Mouse (Mus musculus) gastrocnemius, adult 2 months (tissue): ENCODE measurements around the gene Cpa4. TPM values are rescaled to one million over a fixed set of nuclear protein-coding genes. Genes with fewer than 3 reads are reported as not detected.
A peak's percentile ranks its signal among the peaks of the same experiment; 100 is the strongest.

ENCODE experiments used
- DNase-seq: peaks from one replicate; pipeline ENCODE4 v3.0.0; 2022
- H3K27ac ChIP-seq: fragments of 200-600 bp; 2 replicates; pipeline ENCODE4 v1.8.1; 2022; ENCODE audit warnings: mild to moderate bottlenecking
- H3K4me3 ChIP-seq: fragments of 200-600 bp; 2 replicates; pipeline ENCODE4 v1.8.1; 2022; ENCODE audit warnings: mild to moderate bottlenecking, moderate library complexity
- CTCF ChIP-seq: fragments of 200-600 bp; IDR thresholded peaks from 2 replicates; pipeline ENCODE4 v1.8.1; 2022; ENCODE audit warnings: antibody characterized with exemption, mild to moderate bottlenecking, moderate library complexity
- intact Hi-C: fragments of 180-260 bp; cut with DNase I; formaldehyde crosslinking; loops from one replicate; pipeline ENCODE4 v1.15.1; 2025
- total RNA-seq, 2 experiments: library from RNA; stranded (reverse); gene quantifications; 2 replicates each; pipeline ENCODE4 v1.2.3; 2021

The Cpa4 gene
- total RNA-seq, 2 experiments from 2014 or later, result not detected

- intact Hi-C loops, result no loop called here
- H3K4me3 ChIP-seq, result no peak overlapping the region
- TF ChIP-seq CTCF, result no peak
- DNase-seq, result no peak
- H3K27ac ChIP-seq, result no peak overlapping the region
Observed at GRCm38 (mm10) chr6:30611212-30611611, 43.0 kb downstream of the Cpa4 start.

GRCm38 (mm10) chr6:30614251-30614650, 46.1 kb downstream of the Cpa4 start:
- no peak overlapping the region for H3K4me3 ChIP-seq
- no peak for DNase-seq
- TF ChIP-seq CTCF, result no peak
- intact Hi-C loops, result no loop called here
- H3K27ac ChIP-seq, result no peak overlapping the region

- intact Hi-C loops, result no loop called here
- DNase-seq, result no peak
- Histone ChIP-seq H3K4me3 (no peak overlapping the region), H3K27ac (no peak overlapping the region)
- no peak for TF ChIP-seq CTCF
Observed at GRCm38 (mm10) chr6:30615741-30616140, 47.6 kb downstream of the Cpa4 start.

GRCm38 (mm10) chr6:30616491-30616941, 48.3 kb downstream of the Cpa4 start:
- Histone ChIP-seq H3K4me3 (0 out of 2 replicates have a peak overlapping the region, but pooled peaks have one; percentile 13), H3K27ac (no peak overlapping the region)
- intact Hi-C loops, result no loop called here
- no peak for DNase-seq
- no peak for TF ChIP-seq CTCF

GRCm38 (mm10) chr6:30617020-30617958, 49.1 kb downstream of the Cpa4 start:
- no peak for DNase-seq
- Histone ChIP-seq H3K27ac (no peak overlapping the region), H3K4me3 (peak overlapping the region; percentile 51; the same call in 1 of the 2 replicates)
- no peak for TF ChIP-seq CTCF
- intact Hi-C loops, result no loop called here

- DNase-seq, result no peak
- no peak for TF ChIP-seq CTCF
- intact Hi-C loops, result no loop called here
- peak overlapping the region; percentile 51 for H3K4me3 ChIP-seq
- peak overlapping the region; percentile 48 for H3K27ac ChIP-seq
Observed at GRCm38 (mm10) chr6:30617959-30618590, 49.9 kb downstream of the Cpa4 start.

GRCm38 (mm10) chr6:30618735-30619134, 50.6 kb downstream of the Cpa4 start:
- intact Hi-C loops, result no loop called here
- H3K27ac ChIP-seq, result peak overlapping the region; percentile 48; the same call in 1 of the 2 replicates
- peak; percentile 49 for DNase-seq
- TF ChIP-seq CTCF, result no peak
- H3K4me3 ChIP-seq, result no peak overlapping the region; the same call in 1 of the 2 replicates

GRCm38 (mm10) chr6:30619606-30620005, 51.4 kb downstream of the Cpa4 start:
- no peak for DNase-seq
- intact Hi-C loops, result no loop called here
- H3K27ac ChIP-seq, result no peak overlapping the region

GRCm38 (mm10) chr6:30620591-30620990, 52.4 kb downstream of the Cpa4 start:
- intact Hi-C loops, result no loop called here
- peak overlapping the region; percentile 1; the same call in 1 of the 2 replicates for H3K27ac ChIP-seq
- no peak for TF ChIP-seq CTCF
- H3K4me3 ChIP-seq, result no peak overlapping the region
- peak; percentile 44 for DNase-seq

More at GRCm38 (mm10) chr6:30619606-30620005, 51.4 kb downstream of the Cpa4 start:
- no peak overlapping the region for H3K4me3 ChIP-seq
- TF ChIP-seq CTCF, result no peak

GRCm38 (mm10) chr6:30620994-30621393, 52.8 kb downstream of the Cpa4 start:
- TF ChIP-seq CTCF, result no peak
- intact Hi-C loops, result no loop called here
- DNase-seq, result no peak
- H3K27ac ChIP-seq, result no peak overlapping the region
- no peak overlapping the region for H3K4me3 ChIP-seq

- Histone ChIP-seq H3K27ac (no peak overlapping the region), H3K4me3 (no peak overlapping the region)
- no peak for TF ChIP-seq CTCF
- no peak for DNase-seq
- intact Hi-C loops, result no loop called here
Observed at GRCm38 (mm10) chr6:30621986-30622389, 53.8 kb downstream of the Cpa4 start.

GRCm38 (mm10) chr6:30624763-30625162, 56.6 kb downstream of the Cpa4 start:
- TF ChIP-seq CTCF, result no peak
- Histone ChIP-seq H3K4me3 (no peak overlapping the region), H3K27ac (no peak overlapping the region)
- intact Hi-C loops, result no loop called here
- DNase-seq, result no peak

GRCm38 (mm10) chr6:30628152-30628551, 60.0 kb downstream of the Cpa4 start:
- no peak overlapping the region for H3K4me3 ChIP-seq
- H3K27ac ChIP-seq, result no peak overlapping the region

More at GRCm38 (mm10) chr6:30628152-30628551, 60.0 kb downstream of the Cpa4 start:
- DNase-seq, result no peak
- intact Hi-C loops, result no loop called here
- TF ChIP-seq CTCF, result no peak
